Mouse (Mus musculus) heart, embryonic 13.5 days (tissue): ENCODE measurements around the gene Prcp. TPM values are rescaled to one million over a fixed set of nuclear protein-coding genes. Genes with fewer than 3 reads are reported as not detected.

Source experiments
- ATAC-seq: fragments of 200-750 bp; cut with Nextera tagmentation; 2 replicates; pipeline ENCODE4 v1.8.0; 2017; ENCODE audit warnings: moderate TSS enrichment; ENCODE audit not compliant: insufficient number of reproducible peaks, low FRiP score, low TSS enrichment; ENCODE audit errors: extremely low read depth
- H3K27ac ChIP-seq: fragments of 300-500 bp; sonication (generic); replicated peaks from 2 replicates; pipeline ENCODE4 v1.5.1; 2015; ENCODE audit warnings: moderate library complexity, mild to moderate bottlenecking, inconsistent platforms
- H3K27me3 ChIP-seq: fragments of 300-500 bp; sonication (generic); replicated peaks from 2 replicates; pipeline ENCODE4 v1.6.1; 2015; ENCODE audit warnings: mild to moderate bottlenecking, inconsistent platforms
- H3K36me3 ChIP-seq: fragments of 300-500 bp; sonication (generic); 2 replicates; pipeline ENCODE4 v1.6.1; 2015; ENCODE audit warnings: mild to moderate bottlenecking, inconsistent platforms
- H3K4me1 ChIP-seq: fragments of 300-500 bp; sonication (generic); 2 replicates; pipeline ENCODE4 v1.6.1; 2015; ENCODE audit warnings: inconsistent platforms
- H3K4me2 ChIP-seq: fragments of 300-500 bp; sonication (generic); 2 replicates; pipeline ENCODE4 v1.6.1; 2015; ENCODE audit warnings: inconsistent platforms, mild to moderate bottlenecking, moderate library complexity
- H3K4me3 ChIP-seq: fragments of 300-500 bp; sonication (generic); 2 replicates; pipeline ENCODE4 v1.5.1; 2015; ENCODE audit warnings: moderate library complexity, mild to moderate bottlenecking, inconsistent platforms
- H3K9ac ChIP-seq: fragments of 300-500 bp; sonication (generic); 2 replicates; pipeline ENCODE4 v1.6.1; 2015; ENCODE audit warnings: inconsistent platforms, mild to moderate bottlenecking, moderate library complexity
- H3K9me3 ChIP-seq: fragments of 300-500 bp; sonication (generic); 2 replicates; pipeline ENCODE4 v1.6.1; 2016; ENCODE audit warnings: inconsistent platforms
- WGBS: fragments of 180-500 bp; shearing (Covaris S2); methylation state at CpG from one replicate; pipeline ENCODE4 v1.1.7; 2015; ENCODE audit warnings: mixed read lengths; 5-methylcytosine and 5-hydroxymethylcytosine counted together
- polyA plus RNA-seq: library from polyadenylated mRNA; unstranded; fragments of >200 nt; fragmentation: Nextera tagmentation; extraction: Ambion mirVana; gene quantifications from 2 replicates; pipeline ENCODE4 v1.2.1, GENCODE M21; 2015

The Prcp gene
- 20.3 and 20.6 TPM in 2 replicates for polyA plus RNA-seq

DNA sequence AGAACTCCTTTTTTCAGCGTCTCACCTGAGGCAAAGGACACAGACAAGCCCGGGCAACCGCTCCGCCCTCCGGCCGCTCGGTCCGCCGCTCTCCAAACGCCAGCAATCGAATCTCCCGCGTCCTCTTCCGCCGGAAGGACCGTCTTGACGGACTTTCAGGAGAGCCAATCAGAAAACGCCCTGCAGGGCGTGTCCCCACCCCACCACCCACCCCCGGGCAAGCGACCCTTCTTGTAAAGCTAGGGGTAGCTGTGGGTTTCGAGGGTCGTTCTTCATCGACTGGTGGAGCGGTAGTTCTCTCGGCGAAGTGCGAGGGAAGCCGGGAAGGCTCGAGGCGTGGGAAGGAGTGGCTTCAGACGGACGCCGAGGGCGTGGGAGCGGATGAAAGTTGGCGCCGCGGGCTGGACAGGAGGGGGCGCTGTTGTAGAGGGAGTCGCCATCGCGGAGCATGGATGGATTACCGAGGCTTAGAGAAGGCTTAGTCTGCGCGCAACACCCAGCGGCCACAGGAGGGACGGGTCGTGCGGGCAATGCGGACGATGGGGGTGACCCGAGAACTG, at the start of gene Prcp, which contains the start of gene Ddias:
Gene Prcp (plus strand): TSS at position 355 of the 560 bp plus-strand sequence.
Gene Ddias (minus strand): TSS at position 132 of the 560 bp plus-strand sequence.
- H3K4me1 ChIP-seq, result peaks cover 24% of the 10 kb centered on the region
- under 1% methylated on average over 53 of the region's 53 CpGs for WGBS
- peak; percentile 78 for ATAC-seq
- 0 out of 2 replicates have a peak, but pooled peaks cover 6% of the 10 kb centered on the region for H3K36me3 ChIP-seq
- peak within 1 kb of the TSS; percentile 90 for H3K4me2 ChIP-seq
- H3K27ac ChIP-seq, result peak within 1 kb of the TSS; percentile 94
- no peaks in the 10 kb centered on the region for H3K9me3 ChIP-seq
- no peaks in the 10 kb centered on the region for H3K27me3 ChIP-seq
- peak within 1 kb of the TSS; percentile 77 for H3K4me3 ChIP-seq
- H3K9ac ChIP-seq, result peak within 1 kb of the TSS; percentile 81

DNA sequence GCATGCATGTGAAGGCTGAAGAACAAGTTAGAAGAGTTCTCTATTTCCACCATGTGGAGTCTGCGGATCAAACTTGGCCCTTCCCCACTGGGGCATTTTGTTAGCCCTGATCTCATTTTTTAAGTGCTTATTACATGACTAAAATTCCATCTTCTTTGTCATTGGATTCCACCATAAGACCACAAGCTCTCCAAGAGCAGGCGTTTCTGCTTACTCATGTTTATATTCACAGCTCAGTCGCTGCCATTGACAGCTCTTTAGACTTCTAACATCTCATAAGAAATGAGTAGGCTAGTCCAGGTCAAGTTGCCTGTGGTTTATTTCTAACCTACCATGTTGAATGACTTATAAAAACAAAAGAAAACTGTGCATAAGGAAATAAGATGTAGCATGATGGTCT, 48.0 kb upstream of the Prcp start:
- Histone ChIP-seq H3K27ac (no peak overlapping the region), H3K4me1 (no peaks in the 10 kb centered on the region), H3K36me3 (no peaks in the 10 kb centered on the region), H3K9me3 (no peaks in the 10 kb centered on the region), H3K4me2 (no peak overlapping the region), H3K27me3 (no peaks in the 10 kb centered on the region), H3K9ac (no peak overlapping the region), H3K4me3 (no peak overlapping the region)
- 83% methylated on average over 3 of the region's 3 CpGs for WGBS
- ATAC-seq, result no peak

DNA sequence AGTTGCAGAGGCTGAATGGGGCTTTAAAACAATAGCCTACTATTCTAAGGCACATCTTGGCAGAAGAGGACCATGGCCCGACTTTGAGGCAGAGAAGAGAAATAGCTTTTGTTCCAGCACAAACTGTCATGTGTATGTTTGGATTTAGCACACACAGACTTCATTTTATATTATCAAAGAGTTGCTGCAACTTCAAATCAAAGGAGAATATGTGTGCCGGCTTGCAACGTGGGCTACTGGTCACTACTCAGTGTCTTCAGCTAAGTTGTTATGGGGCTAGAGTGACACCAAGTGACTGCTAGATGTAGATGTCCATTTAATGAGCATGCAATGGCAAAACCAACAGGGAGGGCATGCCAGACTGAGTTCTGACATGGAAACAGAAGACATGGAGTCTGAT, 46.3 kb upstream of the Prcp start:
- Histone ChIP-seq H3K36me3 (no peaks in the 10 kb centered on the region), H3K27me3 (no peaks in the 10 kb centered on the region), H3K9ac (no peak overlapping the region), H3K9me3 (no peaks in the 10 kb centered on the region), H3K4me2 (no peak overlapping the region), H3K27ac (no peak overlapping the region), H3K4me1 (no peaks in the 10 kb centered on the region), H3K4me3 (no peak overlapping the region)
- ATAC-seq, result no peak
- 34% methylated on average over 3 of the region's 3 CpGs for WGBS

DNA sequence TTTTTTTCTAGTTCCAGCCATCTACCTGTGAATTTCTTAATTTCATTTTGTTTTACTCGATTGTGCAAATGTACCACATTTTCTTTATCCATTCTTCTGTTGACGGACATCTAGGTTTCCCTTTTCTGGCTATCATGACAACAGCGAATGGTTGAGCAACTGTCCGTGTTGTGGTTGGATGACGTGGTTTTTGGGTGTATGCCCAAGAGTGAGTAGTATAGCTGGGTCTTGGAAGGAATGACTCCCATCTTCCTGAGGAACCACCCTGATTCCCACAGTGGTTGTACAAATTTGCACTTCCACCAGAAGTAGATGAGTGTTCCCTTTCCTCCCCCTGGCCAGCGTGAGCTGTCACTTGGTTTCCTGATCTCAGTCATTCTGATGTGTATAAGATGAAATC, 41.9 kb upstream of the Prcp start:
- Histone ChIP-seq H3K4me2 (no peak overlapping the region), H3K27ac (no peak overlapping the region), H3K4me1 (no peaks in the 10 kb centered on the region), H3K27me3 (no peaks in the 10 kb centered on the region), H3K9ac (no peak overlapping the region), H3K4me3 (no peak overlapping the region), H3K9me3 (no peaks in the 10 kb centered on the region), H3K36me3 (peaks cover 10% of the 10 kb centered on the region)
- WGBS, result 83% methylated on average over 6 of the region's 6 CpGs
- ATAC-seq, result no peak

DNA sequence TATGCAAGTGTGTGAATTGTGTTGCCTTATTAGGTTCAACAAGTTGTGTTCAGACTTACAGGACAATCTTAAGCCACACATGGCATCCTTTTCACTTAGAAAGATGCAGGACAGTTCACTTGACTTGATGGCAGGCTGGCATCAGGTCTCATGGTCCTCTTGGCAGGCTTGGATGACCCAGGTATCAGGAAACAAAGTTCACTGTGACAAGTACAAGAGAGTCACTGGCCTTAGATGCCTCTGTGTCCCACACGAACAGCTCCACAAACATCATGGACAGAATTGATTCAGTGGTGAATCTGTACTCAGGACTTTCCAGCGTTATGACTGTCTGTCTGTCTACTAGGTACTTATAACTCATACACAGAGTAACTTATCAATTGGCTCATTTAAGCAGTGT, 39.9 kb upstream of the Prcp start:
- no peak overlapping the region for H3K4me2 ChIP-seq
- no peak for ATAC-seq
- 78% methylated on average over 2 of the region's 2 CpGs for WGBS
- H3K36me3 ChIP-seq, result peaks cover 10% of the 10 kb centered on the region
- no peak overlapping the region for H3K27ac ChIP-seq
- no peaks in the 10 kb centered on the region for H3K4me1 ChIP-seq
- no peak overlapping the region for H3K4me3 ChIP-seq
- no peaks in the 10 kb centered on the region for H3K9me3 ChIP-seq
- H3K9ac ChIP-seq, result no peak overlapping the region
- no peaks in the 10 kb centered on the region for H3K27me3 ChIP-seq

GRCm38 (mm10) chr7:92836447-92836846, 37.8 kb upstream of the Prcp start:
- Histone ChIP-seq H3K27me3 (no peaks in the 10 kb centered on the region), H3K4me3 (no peak overlapping the region), H3K27ac (no peak overlapping the region), H3K4me2 (no peak overlapping the region), H3K9me3 (no peaks in the 10 kb centered on the region), H3K4me1 (no peaks in the 10 kb centered on the region), H3K36me3 (peaks cover 10% of the 10 kb centered on the region), H3K9ac (no peak overlapping the region)
- no peak for ATAC-seq
- WGBS, result 73% methylated on average over 3 of the region's 3 CpGs

DNA sequence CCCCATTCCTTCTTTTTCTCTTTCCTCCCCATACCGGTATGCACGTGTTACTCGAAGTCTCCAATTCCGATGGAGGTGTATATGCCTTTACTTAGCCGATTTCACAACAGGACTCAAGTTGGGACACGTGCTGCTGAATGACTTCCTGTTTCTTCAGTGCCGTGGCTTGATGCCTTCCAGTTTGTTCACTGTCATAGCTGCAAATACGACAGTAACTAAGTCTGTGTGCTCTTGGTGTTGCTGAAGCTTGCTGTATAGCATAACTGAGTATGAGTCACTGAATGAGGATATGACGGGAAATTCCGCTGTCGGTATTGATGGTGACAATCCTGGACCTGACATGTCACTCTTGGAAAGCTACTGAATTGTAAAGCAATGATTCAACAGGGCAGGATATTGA, 37.0 kb upstream of the Prcp start:
- Histone ChIP-seq H3K9me3 (no peaks in the 10 kb centered on the region), H3K27ac (no peak overlapping the region), H3K4me1 (no peaks in the 10 kb centered on the region), H3K9ac (no peak overlapping the region), H3K4me2 (no peak overlapping the region), H3K36me3 (peaks cover 10% of the 10 kb centered on the region), H3K27me3 (no peaks in the 10 kb centered on the region), H3K4me3 (no peak overlapping the region)
- WGBS, result 79% methylated on average over 11 of the region's 11 CpGs
- ATAC-seq, result no peak; the same call in 1 of the 2 replicates

DNA sequence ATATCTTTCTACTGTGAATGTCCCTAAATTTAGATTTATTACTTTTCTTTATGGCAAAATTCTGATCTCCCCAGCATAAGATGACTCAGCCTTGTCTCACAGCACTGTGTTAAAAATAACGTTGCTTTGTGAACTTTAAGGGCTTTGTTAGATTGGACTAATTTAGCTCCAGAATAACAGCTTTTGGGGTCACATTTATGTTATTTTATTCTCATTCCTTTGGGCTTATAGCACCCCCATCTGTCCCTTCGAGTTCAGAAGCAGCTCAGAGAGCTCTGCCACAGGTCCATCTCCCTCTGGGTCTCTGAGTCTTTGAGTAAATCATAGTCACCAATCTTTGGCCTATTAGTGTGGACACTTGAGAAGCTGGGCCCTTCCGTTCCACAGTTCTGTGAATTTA, 36.4 kb upstream of the Prcp start:
- Histone ChIP-seq H3K27me3 (no peaks in the 10 kb centered on the region), H3K4me2 (no peak overlapping the region), H3K9me3 (no peaks in the 10 kb centered on the region), H3K9ac (no peak overlapping the region), H3K4me3 (no peak overlapping the region), H3K36me3 (peaks cover 10% of the 10 kb centered on the region), H3K27ac (no peak overlapping the region), H3K4me1 (no peaks in the 10 kb centered on the region)
- 64% methylated on average over 3 of the region's 3 CpGs for WGBS
- no peak for ATAC-seq

DNA sequence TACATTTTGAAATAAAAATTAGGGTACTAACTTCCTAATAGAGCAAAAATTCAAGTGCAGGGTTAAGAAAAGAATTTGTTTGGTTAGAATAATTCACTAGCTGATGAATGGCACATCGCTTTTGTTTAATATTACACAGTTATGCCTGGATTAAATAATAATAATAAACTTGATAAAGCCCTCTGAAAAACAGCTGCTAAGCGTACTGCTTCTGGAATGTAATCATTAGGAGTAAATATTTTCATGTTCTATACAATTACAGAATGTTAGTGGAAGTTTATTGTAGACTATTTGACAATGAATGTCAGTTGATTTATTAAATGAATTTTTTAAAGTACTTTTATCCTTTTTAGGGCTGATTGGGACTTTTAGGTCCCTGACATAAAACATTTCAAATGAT, 32.0 kb upstream of the Prcp start:
- Histone ChIP-seq H3K9ac (no peak overlapping the region), H3K27me3 (no peaks in the 10 kb centered on the region), H3K9me3 (no peaks in the 10 kb centered on the region), H3K4me2 (no peak overlapping the region), H3K4me1 (no peaks in the 10 kb centered on the region), H3K27ac (no peak overlapping the region), H3K36me3 (no peaks in the 10 kb centered on the region; the same call in 1 of the 2 replicates), H3K4me3 (no peak overlapping the region)
- 81% methylated on average over 2 of the region's 2 CpGs for WGBS
- no peak for ATAC-seq

DNA sequence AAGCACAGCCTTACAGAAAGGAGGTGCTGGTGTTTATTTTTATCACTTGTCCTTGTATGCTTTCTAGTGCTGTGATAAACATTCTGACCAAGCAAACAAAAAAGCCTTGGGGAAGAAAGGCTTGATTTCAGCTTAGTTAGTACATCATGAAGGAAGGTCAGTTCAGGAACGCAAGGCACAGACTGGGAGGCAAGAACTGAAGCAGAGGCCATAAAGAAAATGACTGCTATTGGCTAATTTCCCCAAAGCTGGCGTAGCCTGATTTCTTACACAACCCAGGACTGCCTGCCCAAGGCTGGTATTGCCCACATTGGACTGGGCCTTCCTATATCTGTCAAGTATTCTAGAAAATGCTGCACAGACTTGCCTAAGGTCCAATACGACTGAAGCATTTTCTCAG, 26.0 kb upstream of the Prcp start:
- Histone ChIP-seq H3K4me3 (no peak overlapping the region), H3K27ac (no peak overlapping the region), H3K9me3 (no peaks in the 10 kb centered on the region), H3K9ac (no peak overlapping the region), H3K27me3 (no peaks in the 10 kb centered on the region), H3K4me1 (no peaks in the 10 kb centered on the region), H3K4me2 (no peak overlapping the region), H3K36me3 (no peaks in the 10 kb centered on the region)
- no peak for ATAC-seq
- 82% methylated on average over 3 of the region's 3 CpGs for WGBS

GRCm38 (mm10) chr7:92866526-92866925, 7.7 kb upstream of the Prcp start:
- Histone ChIP-seq H3K27me3 (no peaks in the 10 kb centered on the region), H3K27ac (no peak overlapping the region), H3K4me2 (no peak overlapping the region), H3K4me1 (no peaks in the 10 kb centered on the region), H3K9ac (no peak overlapping the region), H3K9me3 (no peaks in the 10 kb centered on the region), H3K4me3 (no peak overlapping the region), H3K36me3 (peaks cover 24% of the 10 kb centered on the region)
- WGBS, result 29% methylated on average over 2 of the region's 2 CpGs
- no peak for ATAC-seq

DNA sequence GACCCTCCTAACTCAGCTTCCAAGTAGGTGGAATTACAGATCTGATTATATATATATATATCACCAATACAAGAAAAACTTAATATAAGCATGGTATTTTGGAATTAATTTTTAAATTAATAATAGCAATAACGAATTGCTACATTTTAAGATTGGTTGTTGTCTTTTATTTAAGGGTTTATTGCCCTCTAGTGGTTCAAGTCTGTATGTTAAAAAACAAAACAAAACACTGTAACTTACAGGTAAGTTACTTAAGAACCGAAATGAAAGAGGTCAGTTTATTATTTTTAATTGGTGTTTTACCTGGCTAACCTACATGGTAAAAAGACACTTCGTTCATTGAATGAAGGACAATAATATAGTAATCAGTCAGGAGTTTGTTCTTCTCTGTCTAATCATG, 4.1 kb upstream of the Prcp start:
- H3K9me3 ChIP-seq, result no peaks in the 10 kb centered on the region
- 71% methylated on average over 3 of the region's 3 CpGs for WGBS
- no peak overlapping the region for H3K27ac ChIP-seq
- no peak overlapping the region for H3K9ac ChIP-seq
- H3K4me2 ChIP-seq, result no peak overlapping the region
- no peak overlapping the region for H3K4me3 ChIP-seq
- peaks cover 14% of the 10 kb centered on the region for H3K36me3 ChIP-seq
- peaks cover 7% of the 10 kb centered on the region for H3K4me1 ChIP-seq
- no peak for ATAC-seq
- H3K27me3 ChIP-seq, result no peaks in the 10 kb centered on the region
